Mouse (Mus musculus): Measurements from ENCODE around the gene Zfp566. TPM values are rescaled to one million over a fixed set of nuclear protein-coding genes. Genes with fewer than 3 reads are reported as not detected.
A peak's percentile ranks its signal among the peaks of the same experiment; 100 is the strongest.

Zfp566 gene
- total RNA-seq, 1 experiment from 2014 or later = 1.6 TPM

GRCm38 (mm10) chr7:30060341-30060740 lies 30.0 kb downstream of the Zfp566 start:
- DNase-seq = no peak

- DNase-seq = no peak
These were observed 36.7 kb downstream of the Zfp566 start for GRCm38 (mm10) chr7:30053591-30053990.

- DNase-seq = peak; percentile 93
These were observed 39.3 kb downstream of the Zfp566 start, which contains the start of gene Zfp14 for GRCm38 (mm10) chr7:30050882-30051548. Zfp14 (minus strand) TSS chr7:30051380.

- no peak for DNase-seq
These were observed 42.2 kb downstream of the Zfp566 start for GRCm38 (mm10) chr7:30048126-30048525.

- DNase-seq = no peak
These were observed 46.0 kb downstream of the Zfp566 start for GRCm38 (mm10) chr7:30044354-30044753.

- DNase-seq = no peak
These were observed 56.0 kb downstream of the Zfp566 start for GRCm38 (mm10) chr7:30034331-30034730.

- no peak for DNase-seq
These were observed 58.9 kb downstream of the Zfp566 start for GRCm38 (mm10) chr7:30031379-30031778.

GRCm38 (mm10) chr7:30030677-30031076 lies 59.6 kb downstream of the Zfp566 start:
- DNase-seq = peak; percentile 37

GRCm38 (mm10) chr7:30028572-30028971 lies 61.8 kb downstream of the Zfp566 start:
- DNase-seq = no peak

Small RNA genes within 50 kb of the gene (microRNA-seq; reads per million reads assigned to microRNA genes)
- gene Gm23368 = 0 reads per million in 2 experiments

Other genes with a start within 250 kb of the Zfp566 start
- gene Zfp940, start 236.9 kb downstream of the Zfp566 start, total RNA-seq (2021) = 1.1 and 3.3 TPM in 2 replicates
- 4.3 TPM in 2 replicates for gene Zfp420, start 230.5 kb downstream of the Zfp566 start, total RNA-seq (2021)
- gene Zfp27, start 184.0 kb downstream of the Zfp566 start, total RNA-seq (2021) = 11.9 and 12.2 TPM in 2 replicates
- 4.7 and 6.5 TPM in 2 replicates for gene Zfp383, start 182.3 kb downstream of the Zfp566 start, total RNA-seq (2021)
- gene Zfp74, start 136.4 kb downstream of the Zfp566 start, total RNA-seq (2021) = 10.1 and 12.4 TPM in 2 replicates
- gene Zfp568, start 106.6 kb downstream of the Zfp566 start, total RNA-seq (2021) = 15.2 and 16.4 TPM in 2 replicates
- 2.0 and 3.7 TPM in 2 replicates for gene Zfp14, start 39.1 kb downstream of the Zfp566 start, total RNA-seq (2021)
- 2.7 TPM in 1 of 2 replicates, not detected in the other for gene Zfp82, start 17.6 kb downstream of the Zfp566 start, total RNA-seq (2021)
- gene Gm26920, start 117 bp downstream of the Zfp566 start, total RNA-seq (2021) = 0.45 and 1.4 TPM in 2 replicates
- gene Zfp260, start 4.2 kb upstream of the Zfp566 start, total RNA-seq (2021) = 36.9 and 45.6 TPM in 2 replicates
- gene Zfp382, start 31.4 kb upstream of the Zfp566 start, total RNA-seq (2021) = 3.9 and 5.7 TPM in 2 replicates
- 57.8 and 63.1 TPM in 2 replicates for gene Zfp146, start 79.2 kb upstream of the Zfp566 start, total RNA-seq (2021)
- gene Cox7a1, start 93.6 kb upstream of the Zfp566 start, total RNA-seq (2021) = 1,359 and 1,375 TPM in 2 replicates
- gene Capns1, start 108.3 kb upstream of the Zfp566 start, total RNA-seq (2021) = 526 and 534 TPM in 2 replicates
- gene Polr2i, start 141.4 kb upstream of the Zfp566 start, total RNA-seq (2021) = 95.5 and 99.4 TPM in 2 replicates
- 67.7 and 75.4 TPM in 2 replicates for gene Tbcb, start 141.7 kb upstream of the Zfp566 start, total RNA-seq (2021)
- not detected in 2 replicates for gene Ovol3, start 145.2 kb upstream of the Zfp566 start, total RNA-seq (2021)
- gene Thap8, start 189.6 kb upstream of the Zfp566 start, total RNA-seq (2021) = 0.33 and 0.38 TPM in 2 replicates
- gene Wdr62, start 189.9 kb upstream of the Zfp566 start, total RNA-seq (2021) = 12.3 and 15.0 TPM in 2 replicates
- gene Clip3, start 201.2 kb upstream of the Zfp566 start, total RNA-seq (2021) = 26.9 and 44.7 TPM in 2 replicates
- gene Alkbh6, start 218.2 kb upstream of the Zfp566 start, total RNA-seq (2021) = 51.4 and 56.3 TPM in 2 replicates
- 23.5 and 30.2 TPM in 2 replicates for gene Syne4, start 224.3 kb upstream of the Zfp566 start, total RNA-seq (2021)
- gene E130208F15Rik, start 231.2 kb upstream of the Zfp566 start, total RNA-seq (2021) = 2.2 and 3.6 TPM in 2 replicates
- 15.0 and 19.6 TPM in 2 replicates for gene Sdhaf1, start 233.4 kb upstream of the Zfp566 start, total RNA-seq (2021)

All from adrenal gland, postnatal 14 days (tissue).